Mouse (Mus musculus): ENCODE results near the gene Spem1. TPM values are rescaled to one million over a fixed set of nuclear protein-coding genes. Genes with fewer than 3 reads are reported as not detected.
"Not testable (repeated sequence)": the region's sequence is repeated elsewhere in the genome, so short reads cannot be mapped to it uniquely, and the experiment has no call there.

Gene Spem1
- 0.65 and 0.79 TPM in 2 replicates for polyA plus RNA-seq (2012; rRNA removed)
- polyA plus RNA-seq (2014; fragmentation: Nextera tagmentation; extraction: Ambion mirVana): 0.18 TPM in 1 of 2 replicates, not detected in the other

DNA sequence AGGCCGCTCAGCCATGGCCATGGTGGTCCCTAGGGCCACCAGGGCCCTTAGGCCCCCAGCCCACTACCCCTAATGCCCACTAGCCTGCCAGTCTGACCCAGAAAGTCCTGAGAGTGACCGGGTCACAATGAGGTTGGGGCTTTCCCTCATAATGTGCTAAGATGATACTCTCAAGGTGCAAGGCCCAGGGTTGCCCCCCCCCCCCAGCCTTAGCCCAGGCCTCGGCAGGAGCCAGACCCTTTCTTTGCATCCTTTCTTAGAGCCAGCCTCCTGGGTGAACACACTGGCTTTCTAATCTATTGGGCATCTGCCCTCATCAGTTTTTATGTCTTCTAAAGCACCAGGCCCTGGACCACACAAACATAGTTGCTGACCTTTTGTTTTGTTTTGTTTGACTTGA is at the start of gene Spem1:
Gene Spem1, minus strand, starts transcription at position 101 of the 400 bp plus-strand sequence.
- Histone ChIP-seq H3K4me2 (replicated peaks; ENCODE audit: low read depth, low read length, severe bottlenecking) (no peak within 1 kb of the TSS), H3K36me3 (ENCODE audit: control insufficient read depth, insufficient read depth, low read length) (peaks cover 28% of the 10 kb centered on the region), H3K4me3 (replicated peaks; ENCODE audit: low read length) (no peak within 1 kb of the TSS), H3K4me1 (ENCODE audit: control insufficient read depth, insufficient read depth, low read length) (no peaks in the 10 kb centered on the region), H3K9ac (ENCODE audit: low read depth, low read length, severe bottlenecking) (no peak within 1 kb of the TSS), H3K27ac (replicated peaks; ENCODE audit: low read depth, low read length) (no peak within 1 kb of the TSS), H3K27me3 (ENCODE audit: control insufficient read depth, insufficient read depth, low read length) (no peaks in the 10 kb centered on the region), H3K9me3 (ENCODE audit: control insufficient read depth, low read length) (0 out of 2 replicates have a peak, but pooled peaks cover 8% of the 10 kb centered on the region)
- no peak for ATAC-seq (ENCODE audit: low FRiP score, low read depth)
- 88% methylated on average over 3 of the region's 3 CpGs for WGBS
- no peak for TF ChIP-seq POLR2A (IDR thresholded peaks at IDR 0.05; ENCODE audit: borderline replicate concordance, extremely low read depth, insufficient read depth, insufficient read length)
- DNase-seq (ENCODE audit: low spot score): no peak

DNA sequence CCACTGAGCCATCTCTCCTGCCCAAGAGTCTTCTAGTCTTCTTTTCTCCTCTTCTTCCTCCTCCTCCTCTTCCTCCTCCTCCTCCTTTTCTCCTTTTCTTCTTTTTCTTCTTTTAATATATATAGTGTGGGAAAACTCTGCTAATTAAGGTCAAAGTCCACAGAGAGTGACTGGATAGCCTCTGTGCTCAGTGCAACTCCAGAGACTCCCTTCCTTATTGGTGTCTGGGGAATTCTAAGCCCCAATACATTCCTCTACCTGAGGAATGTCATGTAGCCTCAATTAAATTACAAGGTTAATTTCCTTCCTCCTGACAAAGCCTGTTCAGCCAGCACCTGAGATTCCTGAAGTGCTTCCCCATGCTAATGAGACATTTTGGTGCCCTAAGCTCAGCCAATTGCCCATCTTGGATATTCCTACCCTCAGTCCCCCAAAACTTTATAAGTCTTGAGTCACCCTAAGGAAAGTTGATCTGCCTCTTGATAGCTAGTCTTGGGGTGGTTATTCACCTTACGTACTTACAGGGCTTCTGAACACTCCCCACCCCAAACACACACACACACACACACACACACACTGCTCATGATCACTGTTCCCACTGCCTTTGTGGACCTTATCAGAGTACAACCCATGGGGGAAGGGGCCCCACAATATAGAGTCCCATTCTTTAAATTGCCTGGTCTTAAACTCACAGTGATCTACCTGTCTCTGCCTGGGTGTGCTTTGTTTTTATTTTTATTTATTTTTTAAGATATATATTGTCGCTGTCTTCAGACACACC is 48.5 kb upstream of the Spem1 start:
- no peaks in the 10 kb centered on the region for H3K9me3 ChIP-seq (ENCODE audit: control insufficient read depth, low read length)
- WGBS: 84% methylated on average over 2 of the region's 2 CpGs
- no peak for DNase-seq (ENCODE audit: low spot score)
- ATAC-seq (ENCODE audit: low FRiP score, low read depth): no peak
- H3K27ac ChIP-seq (replicated peaks; ENCODE audit: low read depth, low read length): no peak overlapping the region
- H3K4me1 ChIP-seq (ENCODE audit: control insufficient read depth, insufficient read depth, low read length): no peaks in the 10 kb centered on the region
- no peak overlapping the region for H3K9ac ChIP-seq (ENCODE audit: low read depth, low read length, severe bottlenecking)
- H3K4me2 ChIP-seq (replicated peaks; ENCODE audit: low read depth, low read length, severe bottlenecking): no peak overlapping the region
- TF ChIP-seq POLR2A (IDR thresholded peaks at IDR 0.05; ENCODE audit: borderline replicate concordance, extremely low read depth, insufficient read depth, insufficient read length): no peak
- H3K36me3 ChIP-seq (ENCODE audit: control insufficient read depth, insufficient read depth, low read length): no peaks in the 10 kb centered on the region
- H3K27me3 ChIP-seq (ENCODE audit: control insufficient read depth, insufficient read depth, low read length): no peaks in the 10 kb centered on the region
- H3K4me3 ChIP-seq (replicated peaks; ENCODE audit: low read length): no peak overlapping the region

DNA sequence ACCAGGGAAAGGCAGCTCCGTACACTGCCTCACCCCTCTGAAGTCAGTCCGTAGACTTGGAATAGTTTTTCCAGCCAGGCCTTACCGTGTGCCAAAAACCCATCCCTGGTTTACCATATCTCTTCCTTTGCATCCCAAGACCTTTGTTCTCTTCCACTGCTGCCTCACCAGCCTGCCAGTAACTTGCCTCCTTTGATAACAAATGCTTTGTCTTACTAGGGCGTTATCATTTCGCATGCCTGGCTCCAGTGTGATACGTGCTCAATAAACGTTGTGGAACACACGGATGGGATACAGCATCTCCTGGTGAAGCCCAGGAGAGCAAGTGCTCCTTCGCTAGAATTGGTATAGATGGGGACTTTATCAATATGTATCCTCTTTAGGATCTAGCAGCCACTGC is 45.4 kb upstream of the Spem1 start:
- Histone ChIP-seq H3K9ac (ENCODE audit: low read depth, low read length, severe bottlenecking) (no peak overlapping the region), H3K27me3 (ENCODE audit: control insufficient read depth, insufficient read depth, low read length) (no peaks in the 10 kb centered on the region), H3K9me3 (ENCODE audit: control insufficient read depth, low read length) (no peaks in the 10 kb centered on the region), H3K4me3 (replicated peaks; ENCODE audit: low read length) (no peak overlapping the region), H3K27ac (replicated peaks; ENCODE audit: low read depth, low read length) (no peak overlapping the region), H3K4me1 (ENCODE audit: control insufficient read depth, insufficient read depth, low read length) (no peaks in the 10 kb centered on the region), H3K4me2 (replicated peaks; ENCODE audit: low read depth, low read length, severe bottlenecking) (no peak overlapping the region), H3K36me3 (ENCODE audit: control insufficient read depth, insufficient read depth, low read length) (no peaks in the 10 kb centered on the region)
- no peak for ATAC-seq (ENCODE audit: low FRiP score, low read depth)
- WGBS: 70% methylated on average over 9 of the region's 9 CpGs
- no peak for DNase-seq (ENCODE audit: low spot score)
- no peak for TF ChIP-seq POLR2A (IDR thresholded peaks at IDR 0.05; ENCODE audit: borderline replicate concordance, extremely low read depth, insufficient read depth, insufficient read length)

DNA sequence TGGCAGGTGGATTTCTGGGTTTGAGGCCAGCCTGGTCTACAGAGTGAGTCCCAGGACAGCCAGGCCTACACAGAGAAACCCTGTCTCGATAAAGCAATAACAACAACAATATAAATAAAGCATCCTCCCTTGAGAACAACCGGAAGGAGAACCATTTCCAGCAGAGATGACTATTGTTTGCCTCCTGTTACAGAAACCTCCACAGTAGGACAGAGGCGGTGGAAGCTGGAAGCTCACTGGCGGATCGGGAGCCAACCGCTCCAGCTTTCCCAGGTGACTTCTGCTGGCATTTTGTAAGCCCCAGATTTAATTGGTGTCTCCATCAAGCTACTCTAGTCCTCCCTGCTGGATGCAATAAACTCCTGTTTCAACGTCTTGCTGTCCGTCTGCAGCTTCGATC is 43.6 kb upstream of the Spem1 start:
- no peak for DNase-seq (ENCODE audit: low spot score)
- Histone ChIP-seq H3K4me1 (ENCODE audit: control insufficient read depth, insufficient read depth, low read length) (no peaks in the 10 kb centered on the region), H3K36me3 (ENCODE audit: control insufficient read depth, insufficient read depth, low read length) (no peaks in the 10 kb centered on the region), H3K4me3 (replicated peaks; ENCODE audit: low read length) (no peak overlapping the region), H3K27ac (replicated peaks; ENCODE audit: low read depth, low read length) (no peak overlapping the region), H3K9ac (ENCODE audit: low read depth, low read length, severe bottlenecking) (no peak overlapping the region), H3K4me2 (replicated peaks; ENCODE audit: low read depth, low read length, severe bottlenecking) (no peak overlapping the region), H3K27me3 (ENCODE audit: control insufficient read depth, insufficient read depth, low read length) (no peaks in the 10 kb centered on the region), H3K9me3 (ENCODE audit: control insufficient read depth, low read length) (no peaks in the 10 kb centered on the region)
- no peak for TF ChIP-seq POLR2A (IDR thresholded peaks at IDR 0.05; ENCODE audit: borderline replicate concordance, extremely low read depth, insufficient read depth, insufficient read length)
- 84% methylated on average over 9 of the region's 9 CpGs for WGBS
- no peak for ATAC-seq (ENCODE audit: low FRiP score, low read depth)

DNA sequence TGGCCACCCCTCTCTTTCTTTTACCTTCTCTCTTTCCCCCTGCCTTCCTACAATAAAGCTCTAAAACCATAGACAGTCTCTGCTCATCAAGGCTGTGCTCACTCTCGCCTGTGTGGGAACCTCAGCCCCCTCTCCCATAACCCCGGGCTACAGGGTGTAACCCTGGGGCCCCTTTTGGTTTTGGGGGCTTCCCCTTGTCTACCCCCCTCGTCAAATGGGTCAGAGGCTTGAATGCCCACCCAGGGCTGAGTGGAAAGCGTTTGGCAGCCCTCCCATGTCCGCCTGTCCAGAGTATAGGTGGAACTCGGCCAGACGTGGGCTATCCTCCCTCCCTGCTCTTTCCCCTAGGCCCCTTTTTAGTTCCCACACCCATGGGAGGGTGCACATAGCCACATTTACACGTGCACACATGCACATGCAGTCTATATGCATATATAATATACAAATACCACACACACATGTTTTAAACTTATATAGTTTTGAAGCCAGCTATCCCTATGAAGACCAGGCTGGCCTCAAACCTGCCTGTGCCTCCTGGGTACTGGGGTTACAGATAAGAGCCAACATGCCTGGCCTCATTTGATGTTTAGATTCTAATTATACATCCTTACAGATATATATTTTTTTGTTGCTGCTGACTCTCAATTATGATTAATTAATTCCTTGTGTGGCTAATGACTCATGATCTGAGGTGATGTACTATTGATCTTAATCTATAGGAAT is 42.3 kb upstream of the Spem1 start:
- Histone ChIP-seq H3K27me3 (ENCODE audit: control insufficient read depth, insufficient read depth, low read length) (0 out of 2 replicates have a peak, but pooled peaks cover under 1% of the 10 kb centered on the region), H3K9ac (ENCODE audit: low read depth, low read length, severe bottlenecking) (no peak overlapping the region), H3K4me3 (replicated peaks; ENCODE audit: low read length) (no peak overlapping the region), H3K4me1 (ENCODE audit: control insufficient read depth, insufficient read depth, low read length) (no peaks in the 10 kb centered on the region), H3K9me3 (ENCODE audit: control insufficient read depth, low read length) (no peaks in the 10 kb centered on the region), H3K27ac (replicated peaks; ENCODE audit: low read depth, low read length) (no peak overlapping the region), H3K36me3 (ENCODE audit: control insufficient read depth, insufficient read depth, low read length) (no peaks in the 10 kb centered on the region), H3K4me2 (replicated peaks; ENCODE audit: low read depth, low read length, severe bottlenecking) (no peak overlapping the region)
- no peak for ATAC-seq (ENCODE audit: low FRiP score, low read depth)
- TF ChIP-seq POLR2A (IDR thresholded peaks at IDR 0.05; ENCODE audit: borderline replicate concordance, extremely low read depth, insufficient read depth, insufficient read length): no peak
- DNase-seq (ENCODE audit: low spot score): no peak
- WGBS: 47% methylated on average over 8 of the region's 8 CpGs

DNA sequence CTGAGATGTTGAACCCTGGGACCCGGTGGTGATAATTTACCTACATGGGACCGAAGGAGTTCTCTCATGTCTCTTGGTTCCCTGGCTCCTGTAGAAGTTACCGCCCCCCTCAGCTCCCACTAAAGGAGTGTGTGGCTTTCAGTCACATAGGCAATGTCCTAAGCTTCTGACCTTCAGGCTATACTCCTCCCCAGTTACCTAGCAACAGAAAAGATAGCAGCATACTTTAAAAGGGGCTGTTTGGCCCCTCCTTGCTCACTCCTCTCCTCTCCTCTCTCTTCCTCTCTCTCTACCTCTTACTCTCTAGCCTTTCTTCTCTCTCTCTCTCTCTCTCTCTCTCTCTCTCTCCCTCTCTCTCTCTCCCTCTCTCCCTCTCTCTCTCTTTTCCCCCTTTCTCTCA is 41.7 kb upstream of the Spem1 start:
- 84% methylated on average over 3 of the region's 3 CpGs for WGBS
- not testable (repeated sequence) for H3K27ac ChIP-seq (replicated peaks; ENCODE audit: low read depth, low read length); H3K4me2 ChIP-seq (replicated peaks; ENCODE audit: low read depth, low read length, severe bottlenecking); H3K9ac ChIP-seq (ENCODE audit: low read depth, low read length, severe bottlenecking); H3K27me3 ChIP-seq (ENCODE audit: control insufficient read depth, insufficient read depth, low read length); ATAC-seq (ENCODE audit: low FRiP score, low read depth); H3K36me3 ChIP-seq (ENCODE audit: control insufficient read depth, insufficient read depth, low read length); H3K4me3 ChIP-seq (replicated peaks; ENCODE audit: low read length); DNase-seq (ENCODE audit: low spot score); H3K4me1 ChIP-seq (ENCODE audit: control insufficient read depth, insufficient read depth, low read length); H3K9me3 ChIP-seq (ENCODE audit: control insufficient read depth, low read length)
